Mouse (Mus musculus) embryonic fibroblast, embryonic 13.5 days (primary cell): ENCODE data around the gene Rgcc.

Experiments used
- CTCF ChIP-seq: IDR thresholded peaks from 2 replicates; pipeline ENCODE4 v1.5.1; 2011; ENCODE audit warnings: mild to moderate bottlenecking, control low read depth, low read length, moderate library complexity, borderline replicate concordance; ENCODE audit not compliant: insufficient read depth
- POLR2A ChIP-seq: IDR thresholded peaks from 2 replicates; pipeline ENCODE4 v1.6.1; 2011; ENCODE audit warnings: low read depth, mild to moderate bottlenecking, control low read depth, low read length, moderate library complexity

- TF ChIP-seq POLR2A = no peak
- no peak for TF ChIP-seq CTCF
Observed at GRCm38 (mm10) chr14:79263321-79263720, 38.1 kb downstream of the Rgcc start.
